ENCODE assay signal across 13 mouse cellular contexts in genomic region chr10:36803705-36804104, GRCm38 (mm10).
DNase-seq lines count a peak whose midpoint lies in the region; ATAC-seq and TF ChIP-seq lines count a peak whose summit lies in the region.
"Had no signal": no experiment of that assay in that cellular context is flagged by ENCODE, and none has a peak within 500 bp of the region (broad histone marks: within the 10 kb centered on the region; RNA-seq: fewer than 3 reads in every experiment).

No protein-coding gene starts in this region.

- no peaks in the 10 kb centered on the region for H3K36me3 ChIP-seq in forebrain, embryonic 15.5 days
- H3K36me3 ChIP-seq in forebrain, embryonic 14.5 days (ENCODE audit: control insufficient read depth, insufficient read depth, low read length) = no peaks in the 10 kb centered on the region
- H3K36me3 ChIP-seq in kidney, postnatal 0 days (ENCODE audit: insufficient read depth, low read length) = no peaks in the 10 kb centered on the region
- no peaks in the 10 kb centered on the region for H3K36me3 ChIP-seq in midbrain, postnatal 0 days (ENCODE audit: insufficient read depth, low read length)
- H3K36me3 ChIP-seq: limb, embryonic 12.5 days had no signal

- WGBS in forebrain, embryonic 15.5 days = 15% methylated on average over 2 of the region's 2 CpGs
- WGBS in forebrain, embryonic 14.5 days = 19% methylated on average over 2 of the region's 2 CpGs
- 11% methylated on average over 2 of the region's 2 CpGs for WGBS in kidney, postnatal 0 days
- 16% methylated on average over 2 of the region's 2 CpGs for WGBS in midbrain, postnatal 0 days

- H3K9ac ChIP-seq in forebrain, embryonic 15.5 days (replicated peaks) = no peak overlapping the region
- no peak overlapping the region for H3K9ac ChIP-seq in forebrain, embryonic 14.5 days (ENCODE audit: low read length)
- no peak overlapping the region for H3K9ac ChIP-seq in kidney, postnatal 0 days (ENCODE audit: low read depth, low read length)
- H3K9ac ChIP-seq in midbrain, postnatal 0 days (replicated peaks; ENCODE audit: low read length, poor library complexity, severe bottlenecking) = no peak overlapping the region
- H3K9ac ChIP-seq: limb, embryonic 12.5 days had no signal

- 0 out of 2 replicates have a peak, but pooled peaks have one; percentile 48 for ATAC-seq in forebrain, embryonic 15.5 days (replicated peaks)
- no peak for ATAC-seq in forebrain, embryonic 14.5 days
- ATAC-seq in kidney, postnatal 0 days (replicated peaks; ENCODE audit: low FRiP score, low read depth) = peak; percentile 83
- ATAC-seq in midbrain, postnatal 0 days (ENCODE audit: low FRiP score) = no peak
- no peak for ATAC-seq in cerebellum, adult (ENCODE audit: insufficient number of reproducible peaks, low FRiP score, low TSS enrichment)

- H3K27me3 ChIP-seq in forebrain, embryonic 15.5 days = no peaks in the 10 kb centered on the region
- H3K27me3 ChIP-seq in forebrain, embryonic 14.5 days (replicated peaks; ENCODE audit: control insufficient read depth, insufficient read depth, low read length) = no peaks in the 10 kb centered on the region
- no peaks in the 10 kb centered on the region for H3K27me3 ChIP-seq in kidney, postnatal 0 days (ENCODE audit: insufficient read depth, low read length)
- H3K27me3 ChIP-seq in midbrain, postnatal 0 days (ENCODE audit: insufficient read depth, low read length) = no peaks in the 10 kb centered on the region
- H3K27me3 ChIP-seq: limb, embryonic 12.5 days had no signal

- DNase-seq in forebrain, embryonic 14.5 days (ENCODE audit: low spot score) = no peak
- DNase-seq in kidney, postnatal 0 days (ENCODE audit: low spot score) = peak; percentile 75
- DNase-seq in kidney, postnatal 4 days = no peak
- DNase-seq in embryo, embryonic 10.5 days (ENCODE audit: low spot score) = peak; percentile 74
- peak; percentile 17 for DNase-seq in midbrain, postnatal 0 days (ENCODE audit: low spot score)
- no peak for DNase-seq in urinary bladder, adult 2 months (ENCODE audit: low spot score)
- DNase-seq: cerebellum, adult 9-11 months; kidney, postnatal 10 days had no signal

- no peaks in the 10 kb centered on the region for H3K9me3 ChIP-seq in forebrain, embryonic 15.5 days
- no peaks in the 10 kb centered on the region for H3K9me3 ChIP-seq in forebrain, embryonic 14.5 days (replicated peaks; ENCODE audit: control insufficient read depth, low read length)
- no peaks in the 10 kb centered on the region for H3K9me3 ChIP-seq in kidney, postnatal 0 days (replicated peaks; ENCODE audit: low read length)
- no peaks in the 10 kb centered on the region for H3K9me3 ChIP-seq in midbrain, postnatal 0 days (ENCODE audit: low read length)
- H3K9me3 ChIP-seq: limb, embryonic 12.5 days had no signal

- H3K27ac ChIP-seq in forebrain, embryonic 15.5 days (replicated peaks) = no peak overlapping the region
- no peak overlapping the region for H3K27ac ChIP-seq in forebrain, embryonic 14.5 days (ENCODE audit: low read depth, low read length)
- H3K27ac ChIP-seq in kidney, postnatal 0 days = no peak overlapping the region
- no peak overlapping the region for H3K27ac ChIP-seq in midbrain, postnatal 0 days (ENCODE audit: low read depth, low read length)
- H3K27ac ChIP-seq: limb, embryonic 12.5 days; macrophage had no signal

- TF ChIP-seq CTCF in kidney, postnatal 0 days (IDR thresholded peaks at IDR 0.05; ENCODE audit: low read depth) = peak; percentile 46; the same call in 1 of the 2 replicates
- TF ChIP-seq CTCF in midbrain, postnatal 0 days (IDR thresholded peaks at IDR 0.05) = peak; percentile 54

- no peaks in the 10 kb centered on the region for H3K4me1 ChIP-seq in forebrain, embryonic 15.5 days
- H3K4me1 ChIP-seq in forebrain, embryonic 14.5 days (ENCODE audit: control insufficient read depth, insufficient read depth, low read length) = no peaks in the 10 kb centered on the region
- no peaks in the 10 kb centered on the region for H3K4me1 ChIP-seq in kidney, postnatal 0 days (replicated peaks; ENCODE audit: insufficient read depth, low read length)
- no peaks in the 10 kb centered on the region for H3K4me1 ChIP-seq in midbrain, postnatal 0 days (ENCODE audit: insufficient read depth, low read length)

- no peak overlapping the region for H3K4me2 ChIP-seq in forebrain, embryonic 15.5 days (replicated peaks)
- H3K4me2 ChIP-seq in forebrain, embryonic 14.5 days (ENCODE audit: low read length) = no peak overlapping the region
- no peak overlapping the region for H3K4me2 ChIP-seq in kidney, postnatal 0 days (ENCODE audit: low read length)
- no peak overlapping the region for H3K4me2 ChIP-seq in midbrain, postnatal 0 days (ENCODE audit: low read depth, low read length, poor library complexity, severe bottlenecking)
- H3K4me2 ChIP-seq: heart, embryonic 11.5 days; limb, embryonic 12.5 days had no signal

- H3K4me3 ChIP-seq in forebrain, embryonic 15.5 days = no peak overlapping the region
- no peak overlapping the region for H3K4me3 ChIP-seq in forebrain, embryonic 14.5 days (ENCODE audit: low read depth, low read length)
- no peak overlapping the region for H3K4me3 ChIP-seq in kidney, postnatal 0 days (replicated peaks; ENCODE audit: low read depth, low read length)
- no peak overlapping the region for H3K4me3 ChIP-seq in midbrain, postnatal 0 days (ENCODE audit: low read depth, low read length)
- H3K4me3 ChIP-seq: limb, embryonic 12.5 days had no signal

Comparison
In these comparisons a context has a peak if more than half of its experiments do, and no peak if none do; other contexts are left out.
1. ATAC-seq: peak in forebrain, embryonic 15.5 days (single experiment) and kidney, postnatal 0 days (single experiment); none in forebrain, embryonic 14.5 days (single experiment), midbrain, postnatal 0 days (single experiment) and cerebellum, adult (single experiment).
2. DNase-seq: peak in kidney, postnatal 0 days (single experiment), embryo, embryonic 10.5 days (single experiment) and midbrain, postnatal 0 days (single experiment); none in forebrain, embryonic 14.5 days (single experiment), kidney, postnatal 4 days (0 of 2) and urinary bladder, adult 2 months (single experiment).